Mouse (Mus musculus): Measurements from ENCODE around the gene 4930512M02Rik. TPM values are rescaled to one million over a fixed set of nuclear protein-coding genes. Genes with fewer than 3 reads are reported as not detected.
"Not testable (repeated sequence)": the region's sequence is repeated elsewhere in the genome, so short reads cannot be mapped to it uniquely, and the experiment has no call there.

4930512M02Rik gene
- polyA plus RNA-seq (2012; ENCODE audit: insufficient read depth, insufficient read length, low replicate concordance, missing spikeins), result not detected in 2 replicates

DNA sequence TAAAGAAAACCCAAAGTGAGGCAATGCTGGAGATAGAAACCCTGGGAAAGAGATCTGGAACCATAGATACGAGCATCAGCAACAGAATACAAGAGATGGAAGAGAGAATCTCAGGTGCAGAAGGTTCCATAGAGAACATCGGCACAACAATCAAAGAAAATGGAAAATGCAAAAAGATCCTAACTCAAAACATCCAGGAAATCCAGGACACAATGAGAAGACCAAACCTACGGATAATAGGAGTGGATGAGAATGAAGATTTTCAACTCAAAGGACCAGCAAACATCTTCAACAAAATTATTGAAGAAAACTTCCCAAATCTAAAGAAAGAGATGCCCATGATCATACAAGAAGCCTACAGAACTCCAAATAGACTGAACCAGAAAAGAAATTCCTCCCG, at the start of gene 4930512M02Rik:
Gene 4930512M02Rik (minus strand): TSS at position 101 of the 400 bp plus-strand sequence.
- H3K4me3 ChIP-seq (ENCODE audit: insufficient read depth, low read depth, low read length); H3K4me1 ChIP-seq (ENCODE audit: control insufficient read depth, insufficient read depth, low read length); H3K27ac ChIP-seq (ENCODE audit: insufficient read depth, low read depth, low read length): not testable (repeated sequence)
- 86% methylated on average over 3 of the region's 4 CpGs for WGBS

DNA sequence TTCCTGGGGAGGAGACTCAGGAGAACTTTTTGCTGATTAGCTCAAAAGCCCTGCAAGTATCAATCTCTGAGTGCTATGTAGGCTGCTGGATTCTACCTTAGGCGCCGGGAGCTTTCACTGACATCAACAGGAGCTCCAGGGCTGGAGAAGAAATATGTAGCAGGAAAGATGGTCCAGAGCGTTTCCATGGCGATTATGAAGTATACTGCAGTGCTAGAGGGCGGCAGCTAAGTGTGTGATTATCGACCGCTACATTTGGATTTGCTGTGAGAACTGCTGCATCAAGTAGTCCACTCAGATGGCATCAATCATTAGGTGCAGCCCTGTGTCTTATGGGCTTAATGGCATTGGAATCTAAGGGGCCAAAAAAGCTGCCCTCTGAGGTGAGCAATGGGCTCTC, 49.5 kb upstream of the 4930512M02Rik start:
- Histone ChIP-seq H3K4me3 (ENCODE audit: insufficient read depth, low read depth, low read length) (no peak overlapping the region), H3K27ac (ENCODE audit: insufficient read depth, low read depth, low read length) (no peak overlapping the region), H3K4me1 (ENCODE audit: control insufficient read depth, insufficient read depth, low read length) (no peaks in the 10 kb centered on the region)
- WGBS, result 87% methylated on average over 7 of the region's 7 CpGs
- TF ChIP-seq CTCF (IDR thresholded peaks at IDR 0.05; ENCODE audit: insufficient read depth, low read depth, low read length), result no peak
- no peak for TF ChIP-seq POLR2A (IDR thresholded peaks at IDR 0.05; ENCODE audit: insufficient read depth, low read depth, low read length)

DNA sequence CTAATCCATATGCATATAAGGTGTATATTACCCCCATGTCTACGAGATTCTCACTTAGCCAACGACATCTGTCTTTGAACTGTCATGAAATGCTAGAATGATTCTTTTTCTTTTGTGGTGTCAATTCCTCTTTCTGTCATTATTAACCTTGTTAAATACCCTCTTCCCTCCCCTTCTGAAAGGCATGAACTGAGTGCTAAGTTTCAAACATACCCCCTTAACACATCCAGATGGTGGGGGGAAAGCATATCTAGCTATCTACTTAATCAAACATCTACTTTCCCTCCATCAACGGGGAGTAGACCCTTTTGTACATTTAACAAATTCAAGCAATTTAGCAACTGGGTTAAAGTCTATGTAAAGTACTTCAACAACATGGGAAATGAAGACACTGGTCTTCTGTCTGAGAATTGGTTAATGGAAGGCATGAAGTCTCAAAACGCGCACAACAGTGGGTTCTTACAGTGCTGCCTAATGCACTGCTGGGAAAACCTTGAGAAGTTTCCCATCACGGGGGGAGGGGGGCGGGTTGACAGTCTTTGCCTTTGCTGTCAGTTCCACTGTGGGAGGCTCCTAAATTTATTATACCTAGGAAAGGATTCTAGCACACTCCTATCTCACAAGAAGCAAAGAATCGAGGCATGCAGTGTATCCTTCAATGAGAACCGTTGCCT, 48.6 kb upstream of the 4930512M02Rik start:
- Histone ChIP-seq H3K4me3 (ENCODE audit: insufficient read depth, low read depth, low read length) (no peak overlapping the region), H3K4me1 (ENCODE audit: control insufficient read depth, insufficient read depth, low read length) (no peaks in the 10 kb centered on the region), H3K27ac (ENCODE audit: insufficient read depth, low read depth, low read length) (no peak overlapping the region)
- TF ChIP-seq CTCF (IDR thresholded peaks at IDR 0.05; ENCODE audit: insufficient read depth, low read depth, low read length), result no peak
- no peak for TF ChIP-seq POLR2A (IDR thresholded peaks at IDR 0.05; ENCODE audit: insufficient read depth, low read depth, low read length)
- 85% methylated on average over 9 of the region's 9 CpGs for WGBS

GRCm38 (mm10) chr11:11675063-11675462, 47.4 kb upstream of the 4930512M02Rik start:
- no peak overlapping the region for H3K27ac ChIP-seq (ENCODE audit: insufficient read depth, low read depth, low read length)
- no peak for TF ChIP-seq CTCF (IDR thresholded peaks at IDR 0.05; ENCODE audit: insufficient read depth, low read depth, low read length)
- TF ChIP-seq POLR2A (IDR thresholded peaks at IDR 0.05; ENCODE audit: insufficient read depth, low read depth, low read length), result no peak
- H3K4me1 ChIP-seq (ENCODE audit: control insufficient read depth, insufficient read depth, low read length), result no peaks in the 10 kb centered on the region
- H3K4me3 ChIP-seq (ENCODE audit: insufficient read depth, low read depth, low read length), result no peak overlapping the region

DNA sequence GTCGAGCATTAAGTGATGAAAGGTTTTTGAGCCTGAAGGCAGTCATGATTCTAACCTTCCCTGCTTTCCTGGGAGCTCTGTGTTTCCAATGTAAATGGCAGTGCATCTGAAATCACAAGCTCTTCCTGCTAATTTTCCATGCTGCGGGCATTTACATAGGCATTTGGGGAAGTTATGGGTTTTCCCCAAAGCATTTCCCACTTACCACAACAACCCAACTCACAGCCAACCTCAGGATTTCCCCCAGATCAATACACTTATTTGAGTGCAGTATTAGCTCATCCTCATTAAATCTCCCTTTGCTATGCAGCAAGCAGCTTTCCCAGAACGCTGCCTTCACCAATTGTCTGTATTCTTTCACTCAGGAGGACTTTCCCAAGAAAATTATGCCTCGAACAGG, 45.3 kb upstream of the 4930512M02Rik start:
- H3K27ac ChIP-seq (ENCODE audit: insufficient read depth, low read depth, low read length), result no peak overlapping the region
- 67% methylated on average over 4 of the region's 4 CpGs for WGBS
- no peak for TF ChIP-seq CTCF (IDR thresholded peaks at IDR 0.05; ENCODE audit: insufficient read depth, low read depth, low read length)
- no peak for TF ChIP-seq POLR2A (IDR thresholded peaks at IDR 0.05; ENCODE audit: insufficient read depth, low read depth, low read length)
- H3K4me3 ChIP-seq (ENCODE audit: insufficient read depth, low read depth, low read length), result no peak overlapping the region
- H3K4me1 ChIP-seq (ENCODE audit: control insufficient read depth, insufficient read depth, low read length), result no peaks in the 10 kb centered on the region

DNA sequence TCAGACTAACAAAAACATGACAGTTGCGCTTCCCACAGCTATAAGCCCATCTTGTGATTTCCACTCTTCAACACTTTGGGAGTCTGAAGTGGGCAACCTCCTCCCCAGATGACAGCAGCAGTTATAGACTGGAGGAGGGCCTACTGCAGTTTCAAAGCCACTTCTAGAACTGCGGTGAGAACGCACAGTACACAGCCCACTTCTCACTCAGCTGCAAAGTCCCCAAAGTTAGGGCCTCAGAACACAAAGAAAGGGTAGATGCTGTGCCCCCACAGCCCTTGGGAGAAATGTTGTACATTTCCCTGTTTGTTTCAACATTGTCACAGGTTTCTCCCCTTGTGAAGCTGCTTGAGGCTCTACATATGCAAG, 40.3 kb upstream of the 4930512M02Rik start:
- Histone ChIP-seq H3K27ac (ENCODE audit: insufficient read depth, low read depth, low read length) (no peak overlapping the region), H3K4me1 (ENCODE audit: control insufficient read depth, insufficient read depth, low read length) (no peaks in the 10 kb centered on the region), H3K4me3 (ENCODE audit: insufficient read depth, low read depth, low read length) (no peak overlapping the region)
- 88% methylated on average over 3 of the region's 3 CpGs for WGBS
- TF ChIP-seq CTCF (IDR thresholded peaks at IDR 0.05; ENCODE audit: insufficient read depth, low read depth, low read length) (no peak), POLR2A (IDR thresholded peaks at IDR 0.05; ENCODE audit: insufficient read depth, low read depth, low read length) (no peak)

- 80% methylated on average over 4 of the region's 4 CpGs for WGBS
- H3K4me3 ChIP-seq (ENCODE audit: insufficient read depth, low read depth, low read length), result no peak overlapping the region
- TF ChIP-seq POLR2A (IDR thresholded peaks at IDR 0.05; ENCODE audit: insufficient read depth, low read depth, low read length), result no peak
- no peak for TF ChIP-seq CTCF (IDR thresholded peaks at IDR 0.05; ENCODE audit: insufficient read depth, low read depth, low read length)
- H3K4me1 ChIP-seq (ENCODE audit: control insufficient read depth, insufficient read depth, low read length), result no peaks in the 10 kb centered on the region
- no peak overlapping the region for H3K27ac ChIP-seq (ENCODE audit: insufficient read depth, low read depth, low read length)
These were observed 39.8 kb upstream of the 4930512M02Rik start for GRCm38 (mm10) chr11:11667254-11667921.

- 92% methylated on average over 4 of the region's 4 CpGs for WGBS
- no peak overlapping the region for H3K4me3 ChIP-seq (ENCODE audit: insufficient read depth, low read depth, low read length)
- H3K4me1 ChIP-seq (ENCODE audit: control insufficient read depth, insufficient read depth, low read length), result no peaks in the 10 kb centered on the region
- H3K27ac ChIP-seq (ENCODE audit: insufficient read depth, low read depth, low read length), result no peak overlapping the region
- no peak for TF ChIP-seq POLR2A (IDR thresholded peaks at IDR 0.05; ENCODE audit: insufficient read depth, low read depth, low read length)
- no peak for TF ChIP-seq CTCF (IDR thresholded peaks at IDR 0.05; ENCODE audit: insufficient read depth, low read depth, low read length)
These were observed 33.0 kb upstream of the 4930512M02Rik start for GRCm38 (mm10) chr11:11660651-11661050.

DNA sequence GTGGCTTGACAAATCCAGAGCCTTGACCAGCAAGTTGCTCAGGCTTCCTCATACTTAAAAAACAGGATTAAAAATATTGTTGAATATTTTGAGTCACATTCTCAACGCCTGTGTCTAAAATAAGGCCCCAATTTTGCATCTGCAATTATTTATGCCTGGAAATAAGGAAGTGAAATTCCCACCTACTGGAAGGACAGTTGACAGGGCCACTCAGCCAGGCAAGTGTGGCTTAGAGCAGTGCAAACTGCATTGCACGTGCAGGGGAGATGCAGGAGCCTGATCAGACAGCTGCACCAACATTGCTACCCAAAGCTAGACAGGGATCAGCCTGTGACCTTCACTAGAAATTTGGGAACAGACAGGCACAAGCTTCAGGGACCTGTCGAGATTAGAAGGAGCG, 31.2 kb upstream of the 4930512M02Rik start:
- Histone ChIP-seq H3K27ac (ENCODE audit: insufficient read depth, low read depth, low read length) (no peak overlapping the region), H3K4me1 (ENCODE audit: control insufficient read depth, insufficient read depth, low read length) (no peaks in the 10 kb centered on the region), H3K4me3 (ENCODE audit: insufficient read depth, low read depth, low read length) (no peak overlapping the region)
- TF ChIP-seq CTCF (IDR thresholded peaks at IDR 0.05; ENCODE audit: insufficient read depth, low read depth, low read length) (no peak), POLR2A (IDR thresholded peaks at IDR 0.05; ENCODE audit: insufficient read depth, low read depth, low read length) (no peak)
- 88% methylated on average over 4 of the region's 4 CpGs for WGBS
